Mouse (Mus musculus) MEL (cell line): Measurements from ENCODE around the gene Arhgef2. TPM values are rescaled to one million over a fixed set of nuclear protein-coding genes. Genes with fewer than 3 reads are reported as not detected.

ENCODE experiments used
- DNase-seq: peaks from one replicate; pipeline ENCODE4 v3.0.0; 2011; ENCODE audit warnings: low read depth, low spot score
- H3K27ac ChIP-seq: 2 replicates; pipeline ENCODE4 v1.5.1; 2012; ENCODE audit warnings: low read depth, mild to moderate bottlenecking, control low read depth, low read length, moderate library complexity; ENCODE audit not compliant: control insufficient read depth
- H3K27me3 ChIP-seq, 2 experiments: fragments of 150-350 bp in 1 of 2; sonication (generic) in 1 of 2; 2 replicates each; pipeline ENCODE4 v1.6.1; 2012; ENCODE audit warnings: low read length in 2 of 2, mild to moderate bottlenecking in 2 of 2, improper control_type of control experiment in 1 of 2, moderate library complexity in 1 of 2; ENCODE audit not compliant: insufficient read depth in 2 of 2, control insufficient read depth in 1 of 2
- H3K36me3 ChIP-seq, 2 experiments: 2 replicates each; pipeline ENCODE4 v1.6.1; 2012 to 2014; ENCODE audit warnings: low read length in 2 of 2, improper control_type of control experiment in 1 of 2, inconsistent platforms in 1 of 2, mild to moderate bottlenecking in 1 of 2; ENCODE audit not compliant: insufficient read depth in 2 of 2, control insufficient read depth in 1 of 2
- H3K4me1 ChIP-seq, 2 experiments: fragments of 150-350 bp in 1 of 2; sonication (generic) in 1 of 2; 2 replicates each; pipeline ENCODE4 v1.6.1; 2012; ENCODE audit warnings: low read length in 2 of 2, improper control_type of control experiment in 1 of 2, mild to moderate bottlenecking in 1 of 2; ENCODE audit not compliant: insufficient read depth in 2 of 2, control insufficient read depth in 1 of 2
- H3K4me3 ChIP-seq, 2 experiments: fragments of 150-350 bp in 1 of 2; sonication (generic) in 1 of 2; 2 replicates each; pipeline ENCODE4 v1.5.1; 2012; ENCODE audit warnings: low read depth in 2 of 2, low read length in 2 of 2, mild to moderate bottlenecking in 2 of 2, moderate library complexity in 2 of 2, control low read depth in 1 of 2, improper control_type of control experiment in 1 of 2; ENCODE audit not compliant: control insufficient read depth in 1 of 2, insufficient read depth in 1 of 2
- H3K79me2 ChIP-seq: 2 replicates; pipeline ENCODE4 v1.6.1; 2012; ENCODE audit warnings: mild to moderate bottlenecking, low read length, moderate library complexity; ENCODE audit not compliant: control insufficient read depth, poor library complexity, insufficient read depth
- H3K9ac ChIP-seq: 2 replicates; pipeline ENCODE4 v1.6.1; 2012; ENCODE audit warnings: low read depth, mild to moderate bottlenecking, control low read depth, low read length, moderate library complexity; ENCODE audit not compliant: control insufficient read depth, poor library complexity, severe bottlenecking
- H3K9me3 ChIP-seq: fragments of 150-350 bp; sonication (generic); replicated peaks from 2 replicates; pipeline ENCODE4 v1.6.1; 2012; ENCODE audit warnings: mild to moderate bottlenecking, low read length, improper control_type of control experiment, moderate library complexity; ENCODE audit not compliant: insufficient read depth
- CHD1 ChIP-seq: IDR thresholded peaks from 2 replicates; pipeline ENCODE4 v1.6.1; 2012; ENCODE audit warnings: low read depth, mild to moderate bottlenecking, inconsistent platforms, low read length, improper control_type of control experiment
- CHD2 ChIP-seq: IDR thresholded peaks from 2 replicates; pipeline ENCODE4 v1.6.1; 2011; ENCODE audit warnings: low read length, improper control_type of control experiment
- CTCF ChIP-seq, 3 experiments: IDR thresholded peaks in 2 of 3; conservative IDR thresholded peaks in 1 of 3; 2 replicates each; pipeline ENCODE4 v1.5.1; 2011 to 2012; ENCODE audit warnings: low read length in 3 of 3, low read depth in 2 of 3, mild to moderate bottlenecking in 2 of 3, improper control_type of control experiment in 1 of 3, inconsistent platforms in 1 of 3, mixed read lengths in 1 of 3, moderate library complexity in 1 of 3; ENCODE audit not compliant: control insufficient read depth in 1 of 3, insufficient read depth in 1 of 3, poor library complexity in 1 of 3, severe bottlenecking in 1 of 3
- ELF1 ChIP-seq: IDR thresholded peaks from 2 replicates; pipeline ENCODE4 v1.6.1; 2014; ENCODE audit warnings: low read depth, mild to moderate bottlenecking, inconsistent platforms, low read length, improper control_type of control experiment, moderate library complexity
- GABPA ChIP-seq: IDR thresholded peaks from 2 replicates; pipeline ENCODE4 v1.6.1; 2012; ENCODE audit warnings: low read depth, mild to moderate bottlenecking, inconsistent platforms, low read length, improper control_type of control experiment, moderate library complexity
- GATA1 ChIP-seq: IDR thresholded peaks from 2 replicates; pipeline ENCODE4 v1.6.1; 2011; ENCODE audit warnings: low read depth, low read length, improper control_type of control experiment
- JUND ChIP-seq: IDR thresholded peaks from 2 replicates; pipeline ENCODE4 v1.6.1; 2011; ENCODE audit warnings: low read depth, mild to moderate bottlenecking, improper control_type of control experiment, low read length
- KAT2A ChIP-seq: conservative IDR thresholded peaks from 2 replicates; pipeline ENCODE4 v1.6.1; 2012; ENCODE audit warnings: low read depth, low read length, improper control_type of control experiment, inconsistent platforms
- MAFK ChIP-seq: IDR thresholded peaks from 2 replicates; pipeline ENCODE4 v1.6.1; 2011; ENCODE audit warnings: low read depth, mild to moderate bottlenecking, low read length, improper control_type of control experiment, borderline replicate concordance
- MAZ ChIP-seq: IDR thresholded peaks from 2 replicates; pipeline ENCODE4 v1.6.1; 2012; ENCODE audit warnings: low read depth, mild to moderate bottlenecking, inconsistent platforms, low read length, improper control_type of control experiment
- MEF2A ChIP-seq: IDR thresholded peaks from 2 replicates; pipeline ENCODE4 v1.6.1; 2014; ENCODE audit warnings: low read depth, mild to moderate bottlenecking, inconsistent platforms, low read length, improper control_type of control experiment; ENCODE audit not compliant: poor library complexity, insufficient replicate concordance, severe bottlenecking; ENCODE audit errors: extremely low read depth
- MYB ChIP-seq: IDR thresholded peaks from 2 replicates; pipeline ENCODE4 v1.6.1; 2011; ENCODE audit warnings: mild to moderate bottlenecking, low read depth, low read length, improper control_type of control experiment
- MYC ChIP-seq: IDR thresholded peaks from 2 replicates; pipeline ENCODE4 v1.6.1; 2011; ENCODE audit warnings: low read depth, mild to moderate bottlenecking, low read length, improper control_type of control experiment, moderate library complexity
- NRF1 ChIP-seq: IDR thresholded peaks from 2 replicates; pipeline ENCODE4 v1.6.1; 2014; ENCODE audit warnings: low read depth, mild to moderate bottlenecking, inconsistent platforms, low read length, improper control_type of control experiment, moderate library complexity; ENCODE audit not compliant: poor library complexity, insufficient read depth, severe bottlenecking
- POLR2A ChIP-seq, 2 experiments: IDR thresholded peaks; 2 replicates each; pipeline ENCODE4 v1.6.1; 2011 to 2012; ENCODE audit warnings: low read length in 2 of 2, mild to moderate bottlenecking in 2 of 2, control low read depth in 1 of 2, improper control_type of control experiment in 1 of 2, low read depth in 1 of 2, moderate library complexity in 1 of 2; ENCODE audit not compliant: control insufficient read depth in 1 of 2, insufficient read depth in 1 of 2, poor library complexity in 1 of 2
- POLR2AphosphoS2 ChIP-seq: IDR thresholded peaks from 2 replicates; pipeline ENCODE4 v1.6.1; 2011; ENCODE audit warnings: low read length, improper control_type of control experiment
- SIN3A ChIP-seq: IDR thresholded peaks from 2 replicates; pipeline ENCODE4 v1.6.1; 2012; ENCODE audit warnings: low read length, improper control_type of control experiment, inconsistent platforms
- TAL1 ChIP-seq: IDR thresholded peaks from 2 replicates; pipeline ENCODE4 v1.6.1; 2012; ENCODE audit warnings: mild to moderate bottlenecking, inconsistent platforms, low read length, moderate library complexity, mixed read lengths
- ZKSCAN1 ChIP-seq: IDR thresholded peaks from 2 replicates; pipeline ENCODE4 v1.6.1; 2012; ENCODE audit warnings: low read depth, mild to moderate bottlenecking, inconsistent platforms, low read length, improper control_type of control experiment, moderate library complexity
- ZMIZ1 ChIP-seq: IDR thresholded peaks from 2 replicates; pipeline ENCODE4 v1.6.1; 2012; ENCODE audit warnings: low read depth, mild to moderate bottlenecking, inconsistent platforms, low read length, improper control_type of control experiment, moderate library complexity
- polyA plus RNA-seq, 2 experiments: library from polyadenylated mRNA; stranded (reverse) in 1 of 2; unstranded in 1 of 2; fragments of >175 nt in 1 of 2; fragments of >200 nt in 1 of 2; gene quantifications; 2 replicates each; pipeline versions ENCODE4 v1.2.1 to v1.2.4; 2012; ENCODE audit warnings: low replicate concordance in 2 of 2, low read depth in 1 of 2; ENCODE audit not compliant: insufficient read length in 2 of 2, insufficient read depth in 1 of 2, missing spikeins in 1 of 2
- total RNA-seq: library from RNA; depleted of rRNA; stranded (reverse); fragments of 300-350 nt; gene quantifications from 2 replicates; pipeline ENCODE4 v1.2.3, GENCODE M21; 2012

The Arhgef2 gene
- total and polyA plus RNA-seq, 3 experiments: 113 to 183 TPM; not detected in 1

DNA sequence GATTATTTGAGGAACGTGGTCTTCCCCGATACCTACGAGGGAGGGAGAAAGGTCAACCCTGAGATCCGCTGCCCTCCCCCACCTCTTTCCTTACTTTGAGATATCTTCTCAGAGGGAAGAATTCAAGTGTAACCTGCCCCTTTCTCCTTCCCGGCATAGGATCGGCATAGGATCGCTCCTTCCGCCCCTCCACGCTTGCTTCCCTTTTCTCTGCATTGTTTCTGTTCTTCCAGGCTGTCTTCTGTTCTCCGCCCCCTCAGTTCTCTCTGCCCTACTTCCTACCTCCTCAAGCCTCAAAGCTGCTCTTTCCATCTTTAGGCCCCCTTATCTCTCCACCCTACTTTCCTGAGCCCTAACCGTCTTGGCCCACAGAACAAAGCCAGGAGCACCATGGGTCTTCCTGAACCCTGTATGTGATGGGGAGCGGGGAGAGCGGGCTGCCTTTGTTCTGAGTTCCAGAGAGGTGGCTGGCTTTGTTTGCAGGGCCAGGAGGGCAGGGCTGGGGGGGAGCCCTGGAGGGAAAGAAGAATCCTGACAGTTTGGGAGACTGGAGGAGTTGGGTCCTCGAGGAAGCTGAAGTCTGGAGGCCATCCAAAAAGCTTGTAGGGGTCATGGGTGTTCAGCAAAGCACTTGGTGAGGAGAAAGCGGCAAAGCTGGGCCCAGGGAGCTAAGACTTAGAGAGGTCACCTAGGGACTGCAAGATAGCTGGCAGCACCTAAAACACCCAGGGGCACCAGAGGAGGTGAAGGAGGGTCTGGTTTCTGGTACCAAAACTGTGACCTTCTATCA is 17.8 kb downstream of the Arhgef2 start (continued):
- no peak; the same call in 1 of the 2 replicates for TF ChIP-seq MAZ
- peak; percentile 30 to 72 for TF ChIP-seq POLR2A (IDR thresholded peaks at IDR 0.05; ENCODE audit: control insufficient read depth in 1 of 2, insufficient read depth in 1 of 2, low read depth in 1 of 2, low read length in 2 of 2, poor library complexity in 1 of 2)
- TF ChIP-seq TAL1: no peak
- no peak for TF ChIP-seq CTCF (IDR thresholded peaks at IDR 0.05 in 2 of 3, conservative IDR thresholded peaks at IDR 0.05 in 1 of 3; ENCODE audit: control insufficient read depth in 1 of 3, insufficient read depth in 1 of 3, low read depth in 2 of 3, low read length in 3 of 3, poor library complexity in 1 of 3, severe bottlenecking in 1 of 3)

DNA sequence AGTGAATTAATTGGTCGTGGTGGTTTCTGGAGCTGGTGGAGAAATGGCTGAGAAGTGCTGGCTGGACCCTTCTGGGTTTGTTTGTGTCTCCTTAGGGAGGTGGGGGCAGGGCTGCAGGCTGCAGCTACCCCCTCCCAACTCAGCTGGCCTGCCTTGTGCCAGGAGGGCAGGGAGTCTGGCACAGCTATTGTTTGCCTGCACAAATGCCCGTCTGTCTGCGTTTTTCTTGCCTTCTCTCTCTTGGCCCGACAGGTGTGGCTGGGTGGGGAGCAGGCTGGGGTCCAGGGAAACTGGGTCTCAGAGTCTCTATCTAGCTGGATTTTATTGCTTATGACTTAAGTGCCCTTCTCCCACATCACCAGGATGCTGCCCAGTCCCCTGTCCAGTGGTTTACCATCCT is 18.6 kb downstream of the Arhgef2 start:
- Histone ChIP-seq H3K27ac (peak overlapping the region; percentile 97), H3K9ac (peak overlapping the region; percentile 85), H3K4me1 (peaks cover 44 to 58% of the 10 kb centered on the region in 2 experiments), H3K36me3 (peaks cover 14 to 53% of the 10 kb centered on the region in 2 experiments), H3K27me3 (no peaks in the 10 kb centered on the region), H3K4me3 (peak overlapping the region; percentile 78 to 87)
- no peak for TF ChIP-seq JUND
- no peak for TF ChIP-seq CHD1
- TF ChIP-seq POLR2AphosphoS2: no peak
- no peak for TF ChIP-seq NRF1
- TF ChIP-seq SIN3A: no peak
- no peak for TF ChIP-seq ZKSCAN1
- TF ChIP-seq MYB: no peak
- no peak for TF ChIP-seq GATA1
- TF ChIP-seq, all 39 proteins: peak for 0
- H3K79me2 ChIP-seq: peaks cover 92% of the 10 kb centered on the region
- no peak for DNase-seq
- H3K9me3 ChIP-seq: no peaks in the 10 kb centered on the region

DNA sequence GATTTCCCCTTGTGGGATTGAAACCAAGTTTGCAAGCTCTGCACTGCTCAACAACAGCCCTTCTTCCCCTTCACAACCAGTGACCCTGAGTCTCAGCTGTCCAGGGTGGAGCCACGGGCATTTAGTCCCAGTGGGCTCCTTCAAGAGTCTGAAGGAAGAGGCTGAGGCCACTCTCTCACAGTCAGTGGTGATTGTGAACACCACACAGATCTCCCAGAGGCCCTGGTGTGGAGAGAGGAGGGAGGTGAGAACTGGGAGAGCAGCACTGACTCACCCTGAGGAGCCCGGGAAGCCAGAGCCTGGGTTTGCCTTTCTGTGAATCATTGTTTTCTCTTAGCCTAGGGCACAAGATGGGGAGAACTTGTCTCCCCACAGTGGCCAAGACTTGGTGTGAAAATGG is 19.2 kb downstream of the Arhgef2 start:
- H3K27me3 ChIP-seq: no peaks in the 10 kb centered on the region
- peak overlapping the region; percentile 97 for H3K27ac ChIP-seq
- peaks cover 98% of the 10 kb centered on the region for H3K79me2 ChIP-seq
- H3K4me1 ChIP-seq: peaks cover 40 to 52% of the 10 kb centered on the region in 2 experiments
- H3K4me3 ChIP-seq: no peak overlapping the region; a peak in 1 of 4 replicates
- H3K9ac ChIP-seq: peak overlapping the region; percentile 85
- peak; percentile 46 for DNase-seq
- no peaks in the 10 kb centered on the region for H3K9me3 ChIP-seq
- TF ChIP-seq ZMIZ1 (no peak), CHD2 (no peak), MEF2A (no peak), SIN3A (no peak), JUND (no peak), NRF1 (no peak), ELF1 (no peak), MYB (no peak), GABPA (no peak), MAFK (no peak), KAT2A (no peak), MYC (no peak)
- TF ChIP-seq, all 39 proteins: peak for 0
- peaks cover 19 to 49% of the 10 kb centered on the region in 2 experiments for H3K36me3 ChIP-seq
